Mouse (Mus musculus): ENCODE measurements around the gene Plcb3.

Plcb3 gene

DNA sequence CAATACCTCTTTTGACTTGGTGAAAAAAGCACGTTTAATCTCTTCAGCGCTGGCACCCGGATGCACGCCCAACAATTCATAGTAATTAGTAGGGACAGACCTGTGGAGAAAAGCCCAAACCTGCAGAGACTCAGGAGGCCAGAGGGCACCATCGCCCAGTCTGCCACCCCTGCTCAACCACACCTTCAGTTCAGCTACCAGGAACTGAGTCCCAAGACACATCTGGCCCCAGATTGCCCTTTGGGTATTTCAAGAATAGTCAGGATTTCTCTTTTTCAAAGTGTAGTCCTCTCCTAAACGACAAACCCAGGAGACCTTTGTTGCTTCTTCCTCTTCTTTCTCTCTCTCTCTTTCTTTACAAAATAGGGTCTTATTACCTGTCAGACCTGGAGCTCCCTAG, 14.4 kb upstream of the Plcb3 start:
- no peak for DNase-seq

DNA sequence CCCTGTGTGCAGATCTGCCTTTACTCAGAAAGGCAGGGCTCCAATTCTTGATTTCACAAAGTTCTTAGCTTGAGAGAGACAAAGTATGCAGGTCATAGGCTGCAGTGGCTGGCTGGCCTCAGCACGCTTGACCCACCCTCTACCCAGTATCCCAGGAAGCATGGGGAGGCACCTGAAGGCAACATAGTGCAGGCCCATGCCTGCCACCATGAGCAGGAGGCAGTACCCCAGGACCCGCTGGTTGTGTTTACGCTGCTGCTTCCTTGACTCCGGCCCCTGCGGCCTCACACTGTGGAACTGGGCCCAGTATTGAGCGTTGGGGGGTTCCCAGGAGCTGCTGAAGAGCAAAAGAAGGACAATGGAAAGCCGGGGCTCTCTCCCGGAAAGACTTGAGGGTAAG, 13.0 kb upstream of the Plcb3 start:
- no peak for DNase-seq

DNA sequence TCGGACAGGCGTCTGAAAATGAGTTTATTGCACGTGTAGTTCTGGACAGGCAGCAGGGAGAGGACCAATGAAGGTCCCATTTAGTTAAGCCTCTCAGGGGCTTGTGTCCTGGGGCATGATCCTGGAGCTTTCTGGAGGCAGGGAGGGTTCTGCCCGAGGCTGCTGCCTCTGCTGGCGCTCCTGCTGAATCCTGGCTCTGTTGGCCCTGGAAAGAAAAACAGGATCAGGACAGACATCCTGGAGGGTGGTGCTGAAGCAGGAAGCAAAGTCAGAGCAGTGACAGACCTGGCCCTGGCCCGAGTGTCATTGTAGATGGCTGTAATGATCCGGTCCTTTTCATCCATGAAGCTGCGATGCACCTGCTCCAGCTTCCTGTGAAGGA, 11.6 kb upstream of the Plcb3 start:
- no peak for DNase-seq

DNA sequence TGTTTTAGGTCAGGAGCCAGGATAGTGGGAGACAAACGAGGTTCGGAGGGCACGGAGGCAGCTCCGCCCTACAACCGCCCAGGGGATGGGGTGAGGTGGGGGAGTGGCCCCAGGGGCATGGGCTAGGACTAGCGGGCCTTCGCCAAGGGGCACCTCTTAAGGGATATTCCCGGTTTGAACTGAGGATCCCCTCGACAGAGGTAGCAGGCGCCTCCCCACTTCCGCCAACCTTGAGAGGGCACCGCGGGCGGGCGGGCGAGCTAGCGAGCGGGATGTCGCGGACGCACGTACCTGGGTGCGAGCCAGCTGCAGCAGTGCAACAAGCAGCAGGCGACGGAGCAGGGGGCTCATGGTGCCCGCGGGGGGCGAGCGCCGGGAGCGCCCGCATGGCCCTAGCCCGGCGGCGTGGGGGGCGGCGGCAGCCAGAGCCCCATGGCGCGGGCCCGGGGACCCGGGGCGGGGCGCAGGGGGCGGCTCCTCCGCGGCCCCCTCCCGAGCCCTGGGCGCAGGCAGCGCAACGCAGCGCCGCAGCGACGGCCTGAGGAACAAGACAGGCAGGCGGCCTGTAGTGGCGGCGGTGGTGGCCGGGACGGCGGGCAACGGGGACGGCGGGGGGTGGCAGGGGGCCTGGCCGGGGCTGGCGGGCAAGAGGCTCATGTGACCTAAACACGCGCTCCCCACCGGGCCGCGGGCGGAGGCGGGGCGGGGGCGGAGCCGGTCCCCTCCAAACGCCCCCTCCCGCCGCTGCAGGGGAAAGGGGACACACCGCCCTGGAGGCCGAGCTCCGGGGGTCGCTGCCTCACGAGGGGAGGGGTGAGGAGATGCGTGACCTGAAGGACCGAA, 11.0 kb upstream of the Plcb3 start, which contains the start of gene Vegfb:
TSS of gene Vegfb (minus strand) at position 591 of the 843 bp plus-strand sequence.
- peak; percentile 60 to 62 for DNase-seq

DNA sequence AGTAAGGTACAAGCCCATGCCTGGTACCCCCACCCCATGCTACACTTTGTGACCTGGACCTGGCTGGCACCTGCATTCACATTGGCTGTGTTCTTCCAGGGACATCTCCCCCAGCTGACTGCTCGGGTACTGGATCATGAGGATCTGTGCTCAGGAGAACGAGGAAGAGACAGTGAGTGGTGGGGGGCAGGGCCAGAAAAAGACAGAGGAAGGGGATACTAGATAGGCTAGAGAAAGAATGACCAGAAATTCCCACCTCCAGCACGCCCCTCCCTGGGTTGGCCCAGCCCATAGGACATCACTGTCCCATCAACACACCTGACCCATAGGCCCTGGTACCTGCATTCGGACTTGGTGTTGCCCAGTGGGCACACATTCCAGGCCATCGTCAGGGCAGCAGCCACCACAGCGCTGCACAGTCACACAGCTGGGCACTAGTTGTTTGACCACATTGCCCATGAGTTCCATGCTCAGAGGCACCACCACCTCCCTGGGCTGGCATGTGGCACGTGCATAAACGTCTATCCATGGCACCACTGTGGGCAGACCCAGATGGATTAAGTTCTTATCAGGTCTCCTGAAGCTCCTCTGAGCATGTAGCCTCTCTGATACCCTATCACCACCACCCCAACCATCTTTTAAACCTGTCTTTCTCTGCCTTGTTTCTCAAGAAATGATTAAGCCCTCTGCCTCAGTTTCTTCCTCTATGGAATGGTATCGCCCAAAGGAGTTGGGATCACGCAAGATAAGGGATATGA, 9.9 kb upstream of the Plcb3 start:
- no peak for DNase-seq

DNA sequence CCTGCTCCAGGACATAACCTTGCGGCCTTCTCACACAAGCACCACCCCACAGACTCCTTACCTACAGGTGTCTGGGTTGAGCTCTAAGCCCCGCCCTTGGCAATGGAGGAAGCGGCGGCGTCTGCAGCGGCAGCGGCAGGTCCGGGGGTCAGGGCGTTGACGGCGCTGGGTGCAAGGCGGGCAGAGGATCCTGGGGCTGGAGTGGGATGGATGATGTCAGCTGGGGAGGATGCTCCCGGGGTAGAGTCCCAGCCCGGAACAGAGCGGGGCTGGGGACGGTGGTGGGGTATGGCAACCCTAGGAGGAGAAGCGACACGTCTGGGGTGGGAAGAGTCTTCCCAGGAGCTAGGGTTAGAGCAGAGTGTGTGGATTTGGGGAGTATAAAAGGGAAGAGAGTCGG, 9.0 kb upstream of the Plcb3 start:
- no peak for DNase-seq

DNA sequence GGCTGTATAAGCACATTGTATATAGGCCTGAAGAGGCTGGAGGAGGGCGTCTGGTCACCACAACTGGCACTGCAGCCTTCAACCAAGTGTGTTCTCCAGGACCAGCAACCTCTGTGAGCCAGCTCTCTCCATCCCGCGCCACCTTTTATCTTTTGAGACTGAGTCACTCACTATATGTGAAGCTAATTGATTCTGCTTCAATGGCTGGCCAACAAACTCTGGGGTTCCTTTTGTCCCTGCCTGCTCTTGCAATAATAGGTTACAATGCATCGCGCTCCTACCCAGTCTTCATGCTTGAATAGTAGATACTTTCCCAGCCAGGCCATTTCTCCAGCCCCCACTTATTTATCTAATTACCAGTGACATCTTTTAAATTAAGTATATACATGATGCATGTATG, 7.4 kb upstream of the Plcb3 start:
- DNase-seq, result no peak

DNA sequence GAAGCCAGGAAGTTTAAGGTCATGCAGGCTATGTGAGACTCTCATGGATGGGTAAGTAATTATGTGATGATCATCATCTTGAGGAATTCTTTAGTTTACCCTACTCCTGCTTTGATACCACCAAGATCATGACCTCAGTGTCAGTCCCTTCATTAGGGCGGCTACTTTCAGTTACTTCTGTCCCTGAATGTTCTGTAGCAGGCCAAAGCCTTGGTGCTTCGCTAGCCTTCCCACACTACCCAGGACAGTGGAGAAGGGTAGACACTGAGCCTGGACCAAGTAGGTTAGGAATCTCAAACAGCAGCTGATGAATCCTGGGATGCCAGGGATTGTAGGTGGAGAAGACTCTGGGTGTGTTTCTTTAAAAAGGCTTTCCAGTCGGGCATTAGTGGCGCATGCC, 5.2 kb upstream of the Plcb3 start:
- no peak for DNase-seq

DNA sequence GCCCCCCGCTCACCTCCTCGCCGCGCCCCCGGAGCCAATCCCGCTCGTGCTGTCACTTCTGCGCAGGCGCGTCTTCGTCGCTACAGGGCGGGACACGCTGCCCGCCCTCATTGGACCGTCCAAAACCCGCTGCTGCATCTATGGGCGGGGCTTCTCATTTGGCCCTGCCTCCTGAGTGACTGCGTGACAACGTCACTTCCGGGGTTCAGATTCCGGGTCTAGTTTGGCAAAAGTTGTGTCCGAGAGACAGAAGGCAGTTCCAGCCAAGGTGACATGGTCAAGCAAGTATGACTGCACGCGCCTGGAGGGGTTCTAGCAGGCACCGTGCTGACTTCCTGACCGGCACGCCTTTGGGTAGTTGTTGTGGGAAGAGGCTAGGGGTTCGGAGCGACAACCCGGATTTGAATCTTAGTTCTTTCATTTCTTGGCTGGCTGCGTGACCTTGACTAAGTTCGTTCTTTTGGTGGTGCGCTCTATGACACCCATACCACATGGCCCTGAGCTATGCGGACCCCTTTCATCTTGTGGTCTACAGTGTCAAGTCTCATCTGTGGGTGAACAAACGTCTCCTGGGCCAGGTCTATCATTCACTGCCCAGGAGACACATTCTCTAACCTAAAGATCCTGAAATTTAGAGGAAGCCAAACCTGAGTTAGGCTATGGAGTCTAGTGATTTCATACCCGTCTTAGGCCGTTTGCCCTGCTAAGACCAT, 4.3 kb upstream of the Plcb3 start, which contains the start of gene Fkbp2:
TSS of gene Fkbp2 (minus strand) at position 121 of the 713 bp plus-strand sequence.
- DNase-seq, result peak; percentile 98 to 99

DNA sequence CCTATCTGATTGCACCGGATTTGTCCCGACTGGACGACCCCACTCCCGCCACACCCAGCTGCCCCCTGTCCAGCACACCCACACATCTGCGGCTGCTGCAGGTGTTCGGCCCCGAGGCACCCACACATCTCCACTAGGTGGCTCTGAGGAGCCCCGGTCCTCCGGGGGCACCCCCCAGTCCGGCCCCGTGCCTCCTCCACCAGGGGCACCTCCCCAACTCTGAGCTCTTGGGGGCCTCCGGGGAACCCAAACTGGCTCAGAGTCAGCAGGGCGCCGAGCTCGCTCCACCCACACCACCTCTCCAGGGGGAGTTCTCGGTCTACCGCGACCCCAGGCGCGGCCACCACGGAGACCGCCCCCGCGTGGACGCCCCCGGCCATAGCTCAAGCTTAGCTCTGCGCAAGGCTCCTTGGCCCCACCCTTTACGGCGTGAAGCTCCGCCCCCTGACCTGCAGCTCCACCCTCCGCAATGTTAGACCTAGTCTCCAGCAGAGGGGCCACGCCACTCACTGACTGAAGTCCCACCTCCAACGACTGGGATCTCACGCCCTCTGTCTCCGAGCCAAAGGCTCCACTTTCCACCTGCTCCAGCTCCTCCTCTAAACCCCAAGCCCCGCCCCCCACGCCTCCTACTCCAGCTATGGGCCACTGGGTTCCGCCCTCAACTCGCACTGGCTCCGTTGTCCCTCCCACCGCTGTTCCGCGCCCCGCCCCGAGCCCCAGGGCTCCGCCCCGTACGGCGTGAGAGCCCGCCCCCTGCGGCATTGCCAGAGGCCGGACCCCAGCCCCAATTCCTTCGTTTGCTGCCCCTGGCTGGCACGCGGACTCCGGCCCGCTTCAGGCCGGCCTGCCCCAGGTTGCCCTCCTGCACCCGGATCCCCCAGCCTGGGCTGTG, 3.5 kb upstream of the Plcb3 start:
- DNase-seq, result peak; percentile 100

DNA sequence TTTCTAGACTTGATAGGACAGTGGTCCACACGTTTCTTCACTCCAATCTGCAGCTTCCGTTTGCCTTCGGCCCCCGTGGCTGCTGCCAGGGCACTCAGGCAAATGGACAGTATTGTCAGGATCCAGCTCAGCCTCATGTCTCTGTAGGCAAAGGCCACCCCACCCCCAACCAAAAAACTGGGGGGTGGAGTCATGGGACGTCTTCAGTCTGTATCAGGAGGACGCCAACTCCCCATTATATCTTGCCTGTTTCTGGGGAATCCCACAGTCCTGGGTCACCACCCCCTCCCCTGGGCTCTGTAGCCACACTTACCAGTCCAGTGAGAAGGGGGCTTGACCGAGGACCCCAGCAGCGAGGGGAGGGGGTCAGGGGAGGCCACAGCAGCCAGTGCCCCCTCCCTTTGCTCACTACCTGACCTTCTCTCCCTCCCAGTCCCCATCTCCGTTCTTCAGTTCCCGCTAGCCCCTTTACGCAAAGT, 2.8 kb upstream of the Plcb3 start:
- DNase-seq, result peak in 1 of 2 experiments; percentile 25

DNA sequence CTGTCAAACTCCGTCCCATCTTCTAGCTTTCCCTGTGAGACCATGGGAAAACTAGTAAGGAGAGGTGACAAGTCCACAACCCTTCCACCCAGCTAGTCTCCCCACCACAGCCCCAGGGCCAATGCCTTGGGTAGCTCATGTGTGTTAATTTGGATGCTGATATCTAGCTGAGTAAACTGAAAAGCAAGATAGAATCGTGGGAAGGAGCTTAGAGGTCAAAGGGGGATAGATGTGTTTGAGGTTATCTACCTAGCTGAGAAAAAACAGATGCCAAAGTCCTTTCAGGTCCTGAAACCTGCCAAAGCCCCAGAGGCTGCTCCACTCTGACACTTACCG, 2.3 kb upstream of the Plcb3 start:
- no peak for DNase-seq

DNA sequence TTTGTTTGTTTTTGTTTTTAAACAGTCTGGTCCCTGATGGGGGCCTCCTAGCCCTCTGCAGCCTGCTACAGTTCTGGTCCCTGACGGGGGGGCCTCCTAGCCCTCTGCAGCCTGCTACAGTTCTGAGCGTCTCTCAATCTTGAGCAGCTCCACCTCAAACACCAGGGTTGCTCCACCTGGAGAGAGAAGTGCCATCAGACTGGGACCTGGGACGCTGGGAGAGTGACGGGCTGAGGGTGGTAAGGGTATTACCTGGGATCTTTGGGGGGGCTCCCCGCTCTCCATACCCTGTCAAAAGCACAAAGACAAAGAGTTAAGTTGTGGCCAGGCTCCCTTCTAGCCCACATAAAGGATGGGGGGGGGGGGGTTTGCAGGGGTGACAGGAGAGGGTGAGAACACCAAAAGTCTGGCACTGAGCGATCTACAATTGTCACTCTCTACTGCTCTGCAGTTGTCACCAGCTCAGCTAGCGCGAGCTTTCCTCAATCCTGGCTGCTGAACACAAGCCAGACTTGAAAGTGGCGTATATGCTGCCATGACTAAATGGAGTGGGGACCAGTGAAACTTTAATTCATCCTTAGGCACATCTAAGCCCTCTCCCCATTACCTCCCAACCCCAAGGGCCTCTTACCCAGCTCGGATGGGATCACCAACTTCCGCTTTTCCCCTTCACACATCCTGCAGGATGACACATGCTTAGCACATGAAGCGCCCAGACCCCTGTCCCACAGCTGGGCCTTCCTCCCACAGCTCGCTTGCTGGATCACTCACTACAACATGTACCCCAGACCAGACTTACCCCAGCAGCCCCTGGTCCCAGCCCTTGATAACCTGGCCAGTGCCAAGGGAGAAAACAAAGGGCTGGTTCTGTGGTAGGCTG, 1.7 kb upstream of the Plcb3 start:
- no peak for DNase-seq

DNA sequence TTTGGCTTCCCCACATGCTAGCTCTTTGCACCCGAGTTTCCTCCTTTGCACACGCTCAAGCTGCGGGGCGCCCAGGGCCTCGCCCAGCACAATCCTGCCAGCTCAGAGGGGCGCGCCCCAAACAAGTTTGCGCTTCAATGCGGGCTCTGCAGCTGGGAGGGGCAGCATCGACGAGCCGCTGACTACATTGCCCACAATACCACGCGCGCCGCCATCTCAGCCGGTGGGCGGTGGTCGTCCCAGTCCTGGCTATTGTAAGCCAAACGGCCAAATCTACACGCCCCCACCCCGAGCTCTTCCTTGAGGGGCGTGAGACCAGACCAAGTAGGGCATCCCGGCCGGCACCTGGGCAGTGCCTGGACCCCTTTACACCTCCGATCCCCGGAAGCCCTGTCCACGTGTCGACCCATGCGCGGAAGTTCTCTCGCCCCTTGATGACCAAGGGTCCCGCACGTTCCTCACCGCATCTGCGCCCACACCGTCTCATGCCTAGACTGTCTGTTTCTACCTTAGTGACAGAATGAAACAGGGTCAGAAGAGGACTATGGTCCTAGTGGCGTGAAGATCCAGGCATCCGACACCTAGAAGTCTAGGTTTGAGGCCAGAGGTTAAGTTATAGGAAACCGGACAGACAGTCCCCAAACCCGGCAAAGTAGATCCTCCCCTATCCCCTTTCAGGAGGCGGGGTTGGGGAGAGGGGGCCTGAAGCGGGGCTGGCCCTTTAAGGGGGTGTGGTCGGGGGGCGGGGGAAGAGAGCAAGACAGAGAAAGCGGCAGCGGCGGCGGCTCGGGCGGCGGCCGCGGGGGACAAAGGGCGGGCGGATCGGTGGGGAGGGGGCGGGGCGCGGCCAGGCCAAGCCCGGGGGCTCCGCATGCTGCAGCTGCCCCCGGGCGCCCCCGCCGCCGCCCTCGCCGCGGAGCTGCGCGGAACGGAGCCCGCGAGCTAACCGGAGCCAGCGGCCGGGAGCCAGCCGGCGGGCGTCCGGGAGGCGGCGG, 1.8 kb downstream of the Plcb3 start, which contains the start of gene Ppp1r14b:
TSS of gene Ppp1r14b (plus strand) at position 758 of the 995 bp plus-strand sequence.
- DNase-seq, result peak; percentile 78 to 80

DNA sequence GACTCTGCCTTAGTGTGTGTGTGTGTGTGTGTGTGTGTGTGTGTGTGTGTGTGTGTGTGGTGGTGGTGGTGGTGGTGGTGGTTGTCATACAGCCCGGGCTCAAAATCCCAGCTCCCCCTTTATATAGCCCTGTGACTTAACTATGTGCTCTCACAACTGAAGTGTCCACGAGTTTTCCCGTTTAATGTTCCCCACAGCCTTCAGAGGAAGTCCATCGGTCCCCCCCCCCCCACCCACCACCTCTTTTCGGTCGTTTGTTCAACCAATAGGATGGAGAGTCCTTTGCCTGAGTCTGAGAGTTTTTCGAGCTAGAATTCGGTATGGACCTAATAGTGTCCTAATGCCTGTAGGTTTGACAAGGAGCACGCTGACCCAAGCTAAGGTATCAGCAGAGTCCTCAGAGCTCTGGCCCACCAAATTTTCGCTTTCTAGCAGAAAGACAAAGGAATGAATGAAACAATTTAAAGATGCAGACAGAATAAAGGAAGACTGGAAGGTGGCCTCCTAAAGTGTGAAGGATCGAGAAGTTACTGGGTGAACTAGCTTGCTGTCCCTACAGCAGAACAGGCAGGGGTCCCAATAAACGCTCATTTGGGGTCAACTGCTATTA, 2.6 kb downstream of the Plcb3 start:
- no peak for DNase-seq

DNA sequence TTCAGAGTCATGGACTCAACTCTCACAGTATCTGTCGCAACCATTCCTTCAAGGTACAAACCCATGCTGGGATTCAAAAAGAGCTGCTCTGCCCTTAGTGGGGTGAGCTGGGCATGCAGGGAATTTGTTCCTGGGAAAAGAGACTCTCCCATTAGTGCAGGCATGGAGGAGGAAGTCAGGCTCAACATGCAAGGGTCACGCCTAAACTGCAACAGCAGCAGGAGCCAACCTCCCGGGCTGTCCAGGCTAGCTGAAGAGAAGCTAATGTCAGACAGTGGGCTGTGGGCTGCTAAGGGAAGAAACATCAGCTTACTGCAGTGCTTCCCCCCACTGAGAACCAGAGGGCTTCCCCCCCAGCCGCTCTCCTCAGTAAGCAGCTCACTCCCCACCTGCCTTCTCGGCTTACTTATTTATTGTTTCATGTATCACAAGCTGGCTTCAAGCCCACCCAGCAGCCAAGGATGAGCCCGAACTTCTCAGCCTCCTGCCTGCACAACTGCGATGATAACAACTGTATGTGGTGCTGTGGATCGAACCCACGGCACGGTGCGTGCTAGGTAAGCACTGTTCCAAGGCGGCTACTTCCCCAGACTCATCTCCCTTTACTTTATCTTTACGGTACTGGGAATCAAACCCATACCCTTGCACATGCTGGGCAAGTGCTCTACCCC, 3.9 kb downstream of the Plcb3 start:
- DNase-seq, result no peak

DNA sequence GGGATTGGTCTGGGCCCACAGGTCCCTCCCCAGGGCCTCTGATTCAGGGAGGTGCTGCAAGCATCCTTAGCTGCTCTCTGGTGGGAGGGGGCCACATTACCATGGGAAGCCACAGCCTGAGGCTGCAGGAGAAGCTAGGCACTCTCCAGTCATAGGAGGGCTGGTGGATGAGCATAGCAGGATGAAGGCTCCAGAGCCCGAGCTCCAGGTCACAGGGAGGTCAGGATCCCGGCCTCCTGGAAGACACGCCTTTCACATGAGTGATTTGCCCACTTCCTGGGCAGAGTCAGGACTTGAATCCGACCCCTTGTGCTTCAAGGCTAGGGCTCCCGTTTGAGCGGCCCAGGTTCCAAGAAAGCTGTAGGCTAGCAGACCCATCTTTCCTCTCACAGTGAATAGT, 4.6 kb downstream of the Plcb3 start:
- DNase-seq, result no peak

DNA sequence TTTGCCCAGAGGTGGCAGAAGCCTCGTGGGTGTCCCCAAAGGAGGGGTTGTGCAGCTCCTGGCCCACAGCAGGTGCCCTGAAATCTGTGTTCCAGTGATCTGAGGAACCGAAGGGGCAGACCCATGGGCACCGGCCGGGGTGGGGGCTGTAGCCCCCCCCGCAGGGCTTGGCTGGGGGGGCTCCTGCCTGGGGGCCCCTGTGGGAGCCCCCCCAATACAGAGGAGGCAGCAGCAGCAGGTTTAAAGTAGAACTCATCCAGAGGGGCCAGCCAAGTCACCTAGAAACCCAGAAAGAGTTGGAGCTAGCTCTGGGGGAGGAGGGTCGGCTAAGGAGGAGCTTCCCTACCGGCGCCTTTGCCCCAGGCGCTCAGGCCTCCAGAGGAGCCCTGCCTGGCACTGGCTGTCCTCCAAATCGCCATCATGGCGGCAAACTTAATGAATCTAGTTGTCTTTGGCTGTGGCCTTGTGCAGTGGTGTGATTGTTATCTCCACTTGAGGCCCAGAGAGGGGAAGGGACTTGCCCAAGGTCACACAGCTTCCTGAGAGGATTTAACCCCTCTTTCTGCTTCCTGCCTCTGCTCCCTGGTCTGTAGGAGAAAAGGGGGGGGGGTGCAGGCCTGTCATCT, 5.7 kb downstream of the Plcb3 start:
- no peak for DNase-seq

Measured in B cell, adult 2 months (primary cell).